In genomic region chr14:36262126-36262525, GRCm38 (mm10) we compare ENCODE assay signal across 14 mouse cellular contexts.
DNase-seq lines count a peak whose midpoint lies in the region; ATAC-seq and TF ChIP-seq lines count a peak whose summit lies in the region.
"Had no signal": no experiment of that assay in that cellular context is flagged by ENCODE, and none has a peak within 500 bp of the region (broad histone marks: within the 10 kb centered on the region; RNA-seq: fewer than 3 reads in every experiment).

No protein-coding gene starts in this region.

- no peak overlapping the region for H3K27ac ChIP-seq in forebrain, embryonic 14.5 days (ENCODE audit: low read depth, low read length)
- no peak overlapping the region for H3K27ac ChIP-seq in forebrain, embryonic 11.5 days (ENCODE audit: low read depth, low read length)
- H3K27ac ChIP-seq in midbrain, postnatal 0 days (ENCODE audit: low read depth, low read length), result no peak overlapping the region
- H3K27ac ChIP-seq in midbrain, embryonic 10.5 days (replicated peaks), result no peak overlapping the region
- H3K27ac ChIP-seq in liver, postnatal 0 days (ENCODE audit: low read depth), result no peak overlapping the region
- H3K27ac ChIP-seq: embryonic facial prominence, embryonic 15.5 days; hindbrain, embryonic 14.5 days had no signal

- DNase-seq in forebrain, embryonic 14.5 days (ENCODE audit: low spot score), result peak; percentile 35
- no peak for DNase-seq in forebrain, embryonic 11.5 days (ENCODE audit: low spot score)
- peak; percentile 25 for DNase-seq in midbrain, postnatal 0 days (ENCODE audit: low spot score)
- no peak for DNase-seq in midbrain, embryonic 10.5 days (ENCODE audit: low spot score)
- peak; percentile 69 to 88 for DNase-seq in layer of hippocampus, postnatal 14 days (ENCODE audit: low spot score in 2 of 2)
- DNase-seq in ovary, postnatal 14 days (ENCODE audit: low spot score), result no peak
- DNase-seq in heart, postnatal 25 days (ENCODE audit: low spot score), result no peak
- DNase-seq in liver, postnatal 0 days, result no peak
- DNase-seq: kidney, adult 18-20 months; kidney, postnatal 4 days had no signal

- no peaks in the 10 kb centered on the region for H3K9me3 ChIP-seq in forebrain, embryonic 14.5 days (replicated peaks; ENCODE audit: control insufficient read depth, low read length)
- H3K9me3 ChIP-seq in forebrain, embryonic 11.5 days (ENCODE audit: control insufficient read depth, low read length), result no peaks in the 10 kb centered on the region
- no peaks in the 10 kb centered on the region for H3K9me3 ChIP-seq in midbrain, postnatal 0 days (ENCODE audit: low read length)
- H3K9me3 ChIP-seq in midbrain, embryonic 10.5 days (replicated peaks), result no peaks in the 10 kb centered on the region
- H3K9me3 ChIP-seq in liver, postnatal 0 days (ENCODE audit: low read length), result no peaks in the 10 kb centered on the region
- H3K9me3 ChIP-seq: embryonic facial prominence, embryonic 15.5 days; G1E had no signal

- H3K4me3 ChIP-seq in forebrain, embryonic 14.5 days (ENCODE audit: low read depth, low read length), result no peak overlapping the region
- H3K4me3 ChIP-seq in forebrain, embryonic 11.5 days (ENCODE audit: low read depth, low read length), result no peak overlapping the region
- H3K4me3 ChIP-seq in midbrain, postnatal 0 days (ENCODE audit: low read depth, low read length), result no peak overlapping the region
- H3K4me3 ChIP-seq in midbrain, embryonic 10.5 days, result no peak overlapping the region
- H3K4me3 ChIP-seq in liver, postnatal 0 days (ENCODE audit: low read depth, low read length), result no peak overlapping the region
- H3K4me3 ChIP-seq: embryonic facial prominence, embryonic 15.5 days had no signal

- no peak for ATAC-seq in forebrain, embryonic 14.5 days
- no peak for ATAC-seq in forebrain, embryonic 11.5 days (replicated peaks; ENCODE audit: low FRiP score)
- ATAC-seq in midbrain, postnatal 0 days (ENCODE audit: low FRiP score), result no peak
- no peak for ATAC-seq in liver, postnatal 0 days

- no peak for TF ChIP-seq EP300 in liver, postnatal 0 days (IDR thresholded peaks at IDR 0.05; ENCODE audit: low read depth)

- H3K36me3 ChIP-seq in forebrain, embryonic 14.5 days (ENCODE audit: control insufficient read depth, insufficient read depth, low read length), result no peaks in the 10 kb centered on the region
- no peaks in the 10 kb centered on the region for H3K36me3 ChIP-seq in forebrain, embryonic 11.5 days (ENCODE audit: control insufficient read depth, insufficient read depth, low read length)
- no peaks in the 10 kb centered on the region for H3K36me3 ChIP-seq in midbrain, postnatal 0 days (ENCODE audit: insufficient read depth, low read length)
- H3K36me3 ChIP-seq in midbrain, embryonic 10.5 days, result no peaks in the 10 kb centered on the region
- no peaks in the 10 kb centered on the region for H3K36me3 ChIP-seq in liver, postnatal 0 days (replicated peaks; ENCODE audit: insufficient read depth, low read length)
- H3K36me3 ChIP-seq: embryonic facial prominence, embryonic 15.5 days; G1E had no signal

- 80% methylated on average over 2 of the region's 2 CpGs for WGBS in forebrain, embryonic 14.5 days
- 83% methylated on average over 2 of the region's 2 CpGs for WGBS in forebrain, embryonic 11.5 days
- 63% methylated on average over 2 of the region's 2 CpGs for WGBS in midbrain, postnatal 0 days
- 86% methylated on average over 2 of the region's 2 CpGs for WGBS in midbrain, embryonic 10.5 days
- 67% methylated on average over 2 of the region's 2 CpGs for WGBS in liver, postnatal 0 days (ENCODE audit: insufficient replicate concordance)

- no peak for TF ChIP-seq CTCF in midbrain, postnatal 0 days (IDR thresholded peaks at IDR 0.05)
- no peak for TF ChIP-seq CTCF in liver, postnatal 0 days (IDR thresholded peaks at IDR 0.05; ENCODE audit: low read depth)

- H3K4me2 ChIP-seq in forebrain, embryonic 14.5 days (ENCODE audit: low read length), result no peak overlapping the region
- no peak overlapping the region for H3K4me2 ChIP-seq in forebrain, embryonic 11.5 days (ENCODE audit: low read depth, low read length, severe bottlenecking)
- H3K4me2 ChIP-seq in midbrain, postnatal 0 days (ENCODE audit: low read depth, low read length, poor library complexity, severe bottlenecking), result no peak overlapping the region
- no peak overlapping the region for H3K4me2 ChIP-seq in liver, postnatal 0 days (ENCODE audit: low read depth, low read length)
- H3K4me2 ChIP-seq: embryonic facial prominence, embryonic 15.5 days; heart, embryonic 11.5 days; hindbrain, embryonic 14.5 days had no signal

- no peaks in the 10 kb centered on the region for H3K27me3 ChIP-seq in forebrain, embryonic 14.5 days (replicated peaks; ENCODE audit: control insufficient read depth, insufficient read depth, low read length)
- H3K27me3 ChIP-seq in forebrain, embryonic 11.5 days (ENCODE audit: control insufficient read depth, insufficient read depth, low read length), result no peaks in the 10 kb centered on the region
- H3K27me3 ChIP-seq in midbrain, postnatal 0 days (ENCODE audit: insufficient read depth, low read length), result no peaks in the 10 kb centered on the region
- no peaks in the 10 kb centered on the region for H3K27me3 ChIP-seq in midbrain, embryonic 10.5 days (ENCODE audit: low read depth, poor library complexity, severe bottlenecking)
- H3K27me3 ChIP-seq in liver, postnatal 0 days (ENCODE audit: insufficient read depth, low read length), result no peaks in the 10 kb centered on the region
- H3K27me3 ChIP-seq: embryonic facial prominence, embryonic 15.5 days had no signal

- intact Hi-C loops in heart, postnatal 25 days (cut with DNase I), result no loop called here

- H3K4me1 ChIP-seq in forebrain, embryonic 14.5 days (ENCODE audit: control insufficient read depth, insufficient read depth, low read length), result no peaks in the 10 kb centered on the region
- H3K4me1 ChIP-seq in forebrain, embryonic 11.5 days (replicated peaks; ENCODE audit: control insufficient read depth, insufficient read depth, low read length), result no peaks in the 10 kb centered on the region
- no peaks in the 10 kb centered on the region for H3K4me1 ChIP-seq in midbrain, postnatal 0 days (ENCODE audit: insufficient read depth, low read length)
- no peaks in the 10 kb centered on the region for H3K4me1 ChIP-seq in midbrain, embryonic 10.5 days
- H3K4me1 ChIP-seq in liver, postnatal 0 days (ENCODE audit: insufficient read depth), result no peaks in the 10 kb centered on the region
- H3K4me1 ChIP-seq: embryonic facial prominence, embryonic 15.5 days had no signal

- no peak overlapping the region for H3K9ac ChIP-seq in forebrain, embryonic 14.5 days (ENCODE audit: low read length)
- H3K9ac ChIP-seq in forebrain, embryonic 11.5 days (ENCODE audit: low read length), result no peak overlapping the region
- no peak overlapping the region for H3K9ac ChIP-seq in midbrain, postnatal 0 days (replicated peaks; ENCODE audit: low read length, poor library complexity, severe bottlenecking)
- H3K9ac ChIP-seq in liver, postnatal 0 days (replicated peaks), result no peak overlapping the region
- H3K9ac ChIP-seq: embryonic facial prominence, embryonic 15.5 days; hindbrain, embryonic 14.5 days had no signal

Comparison
In these comparisons a context has a peak if more than half of its experiments do, and no peak if none do; other contexts are left out.
1. DNase-seq: peak in forebrain, embryonic 14.5 days (single experiment), midbrain, postnatal 0 days (single experiment) and layer of hippocampus, postnatal 14 days (2 of 2); none in forebrain, embryonic 11.5 days (single experiment), midbrain, embryonic 10.5 days (single experiment), ovary, postnatal 14 days (single experiment), heart, postnatal 25 days (single experiment) and liver, postnatal 0 days (single experiment).